Mouse (Mus musculus): ENCODE data around the gene Tekt4.

DNA sequence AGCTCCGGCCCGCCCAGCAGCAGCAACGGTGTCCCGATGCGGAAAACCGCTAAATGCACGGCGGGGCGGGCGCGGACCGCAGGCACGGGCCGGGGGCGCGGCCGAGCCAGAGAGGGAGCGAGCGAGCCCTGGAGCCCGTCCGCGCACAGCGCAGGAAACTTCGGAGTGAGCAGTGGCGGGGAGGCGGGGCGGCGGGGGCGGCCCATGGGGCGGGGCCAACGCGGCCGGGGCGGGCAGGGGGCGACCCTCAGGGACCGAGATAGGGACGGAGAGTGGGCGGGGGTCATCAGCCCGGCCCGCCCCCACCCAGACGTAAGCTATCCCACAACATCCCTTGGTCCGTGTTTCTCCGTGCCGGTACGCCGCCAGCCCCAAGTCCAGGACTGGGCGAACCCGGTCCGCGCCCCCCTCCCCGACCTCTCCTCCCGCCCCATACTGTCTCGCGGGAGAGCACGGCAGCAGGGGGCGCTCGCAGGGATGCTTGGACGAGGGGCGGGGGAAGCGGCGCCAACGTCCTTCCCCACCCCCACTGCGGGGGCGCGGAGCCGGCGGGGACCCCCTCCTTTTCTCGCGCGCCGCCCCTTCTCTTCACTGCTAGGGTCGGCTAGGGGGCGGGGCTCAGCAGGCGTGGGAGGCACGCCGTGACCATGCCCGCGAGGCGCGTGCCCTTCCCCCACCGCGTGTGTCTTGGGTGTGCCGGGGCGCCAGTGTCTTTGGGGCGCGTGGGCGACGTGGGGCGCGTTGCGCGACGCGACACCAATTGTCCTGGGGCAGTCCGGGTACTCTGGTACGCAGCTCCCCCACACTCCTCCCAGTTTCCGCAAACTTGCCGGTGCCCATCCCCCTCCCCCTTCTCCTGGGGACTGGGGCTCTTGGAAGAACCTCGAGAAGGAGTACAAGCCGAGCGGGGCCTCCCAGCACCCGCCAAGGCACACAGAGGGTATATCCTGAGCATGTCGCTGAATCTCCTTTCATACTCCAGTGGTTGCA is 20.5 kb upstream of the Tekt4 start, which contains the start of gene Cacna1h:
- TF ChIP-seq CTCF (IDR thresholded peaks at IDR 0.05; ENCODE audit: extremely low read depth, insufficient read depth, low read length): no peak
- TF ChIP-seq POLR2A (IDR thresholded peaks at IDR 0.05; ENCODE audit: extremely low read depth, insufficient read depth, low read length): no peak

Data from cortical plate, adult 2 months (tissue).